Mouse (Mus musculus): ENCODE measurements at regions not wholly inside any gene's neighbourhood (a gene's known extent, or its start where the extent isn't known, plus 50 kb on each side); places are given as distances from the start of the nearest gene placed in this dataset.

DNA sequence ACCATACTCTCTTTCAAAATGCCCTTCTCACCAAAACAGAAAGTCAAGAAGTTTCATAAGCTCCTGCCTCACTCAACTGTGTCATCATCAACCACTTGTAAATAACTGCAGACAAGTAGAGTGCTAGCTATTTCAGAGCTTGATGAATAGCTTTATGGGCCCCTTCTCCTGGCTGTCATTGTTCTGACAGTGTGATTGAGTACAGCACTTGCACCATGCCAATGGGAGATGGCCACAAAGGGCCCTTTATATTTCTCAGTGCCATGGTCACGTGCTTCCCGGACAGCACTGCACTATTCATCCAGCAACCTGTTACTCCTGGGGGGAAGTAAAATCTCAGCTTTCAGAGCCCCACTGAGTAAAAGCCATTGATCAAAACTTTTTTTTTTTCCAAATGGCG, 225.7 kb upstream of the Smc2 start:
- no peak for TF ChIP-seq MAX (IDR thresholded peaks at IDR 0.05)
- no peak for TF ChIP-seq USF1 (IDR thresholded peaks at IDR 0.05; ENCODE audit: low read depth)
- no peak for TF ChIP-seq CTCF (IDR thresholded peaks at IDR 0.05; ENCODE audit: control insufficient read depth, insufficient read depth, insufficient read length)
- TF ChIP-seq MYOD1 (IDR thresholded peaks at IDR 0.05; ENCODE audit: control insufficient read depth, insufficient read length, low read depth): no peak
- TF ChIP-seq MYOG (IDR thresholded peaks at IDR 0.05; ENCODE audit: control insufficient read depth, extremely low read depth, insufficient read length): no peak
- TF ChIP-seq CEBPB (IDR thresholded peaks at IDR 0.05; ENCODE audit: low read depth): no peak
- TF ChIP-seq FOSL1 (IDR thresholded peaks at IDR 0.05; ENCODE audit: insufficient read depth, low read length, poor library complexity, severe bottlenecking): no peak

All from C2C12 (cell line).